Mouse (Mus musculus) MEL (cell line): ENCODE results near the gene Scd3. TPM values are rescaled to one million over a fixed set of nuclear protein-coding genes. Genes with fewer than 3 reads are reported as not detected.

Experiments
- DNase-seq: peaks from one replicate; pipeline ENCODE4 v3.0.0; 2011; ENCODE audit warnings: low read depth, low spot score
- H3K27ac ChIP-seq: 2 replicates; pipeline ENCODE4 v1.5.1; 2012; ENCODE audit warnings: low read depth, mild to moderate bottlenecking, control low read depth, low read length, moderate library complexity; ENCODE audit not compliant: control insufficient read depth
- H3K27me3 ChIP-seq, 2 experiments: fragments of 150-350 bp in 1 of 2; sonication (generic) in 1 of 2; 2 replicates each; pipeline ENCODE4 v1.6.1; 2012; ENCODE audit warnings: low read length in 2 of 2, mild to moderate bottlenecking in 2 of 2, improper control_type of control experiment in 1 of 2, moderate library complexity in 1 of 2; ENCODE audit not compliant: insufficient read depth in 2 of 2, control insufficient read depth in 1 of 2
- H3K36me3 ChIP-seq, 2 experiments: 2 replicates each; pipeline ENCODE4 v1.6.1; 2012 to 2014; ENCODE audit warnings: low read length in 2 of 2, improper control_type of control experiment in 1 of 2, inconsistent platforms in 1 of 2, mild to moderate bottlenecking in 1 of 2; ENCODE audit not compliant: insufficient read depth in 2 of 2, control insufficient read depth in 1 of 2
- H3K4me1 ChIP-seq, 2 experiments: fragments of 150-350 bp in 1 of 2; sonication (generic) in 1 of 2; 2 replicates each; pipeline ENCODE4 v1.6.1; 2012; ENCODE audit warnings: low read length in 2 of 2, improper control_type of control experiment in 1 of 2, mild to moderate bottlenecking in 1 of 2; ENCODE audit not compliant: insufficient read depth in 2 of 2, control insufficient read depth in 1 of 2
- H3K4me3 ChIP-seq, 2 experiments: fragments of 150-350 bp in 1 of 2; sonication (generic) in 1 of 2; 2 replicates each; pipeline ENCODE4 v1.5.1; 2012; ENCODE audit warnings: low read depth in 2 of 2, low read length in 2 of 2, mild to moderate bottlenecking in 2 of 2, moderate library complexity in 2 of 2, control low read depth in 1 of 2, improper control_type of control experiment in 1 of 2; ENCODE audit not compliant: control insufficient read depth in 1 of 2, insufficient read depth in 1 of 2
- H3K79me2 ChIP-seq: 2 replicates; pipeline ENCODE4 v1.6.1; 2012; ENCODE audit warnings: mild to moderate bottlenecking, low read length, moderate library complexity; ENCODE audit not compliant: control insufficient read depth, poor library complexity, insufficient read depth
- H3K9ac ChIP-seq: 2 replicates; pipeline ENCODE4 v1.6.1; 2012; ENCODE audit warnings: low read depth, mild to moderate bottlenecking, control low read depth, low read length, moderate library complexity; ENCODE audit not compliant: control insufficient read depth, poor library complexity, severe bottlenecking
- H3K9me3 ChIP-seq: fragments of 150-350 bp; sonication (generic); replicated peaks from 2 replicates; pipeline ENCODE4 v1.6.1; 2012; ENCODE audit warnings: mild to moderate bottlenecking, low read length, improper control_type of control experiment, moderate library complexity; ENCODE audit not compliant: insufficient read depth
- BHLHE40 ChIP-seq: IDR thresholded peaks from 2 replicates; pipeline ENCODE4 v1.6.1; 2012; ENCODE audit warnings: low read depth, mild to moderate bottlenecking, inconsistent platforms, low read length, improper control_type of control experiment, borderline replicate concordance
- CHD1 ChIP-seq: IDR thresholded peaks from 2 replicates; pipeline ENCODE4 v1.6.1; 2012; ENCODE audit warnings: low read depth, mild to moderate bottlenecking, inconsistent platforms, low read length, improper control_type of control experiment
- CHD2 ChIP-seq: IDR thresholded peaks from 2 replicates; pipeline ENCODE4 v1.6.1; 2011; ENCODE audit warnings: low read length, improper control_type of control experiment
- CTCF ChIP-seq, 3 experiments: IDR thresholded peaks in 2 of 3; conservative IDR thresholded peaks in 1 of 3; 2 replicates each; pipeline ENCODE4 v1.5.1; 2011 to 2012; ENCODE audit warnings: low read length in 3 of 3, low read depth in 2 of 3, mild to moderate bottlenecking in 2 of 3, improper control_type of control experiment in 1 of 3, inconsistent platforms in 1 of 3, mixed read lengths in 1 of 3, moderate library complexity in 1 of 3; ENCODE audit not compliant: control insufficient read depth in 1 of 3, insufficient read depth in 1 of 3, poor library complexity in 1 of 3, severe bottlenecking in 1 of 3
- E2F4 ChIP-seq: IDR thresholded peaks from 2 replicates; pipeline ENCODE4 v1.6.1; 2011; ENCODE audit warnings: low read depth, low read length, improper control_type of control experiment, borderline replicate concordance
- ELF1 ChIP-seq: IDR thresholded peaks from 2 replicates; pipeline ENCODE4 v1.6.1; 2014; ENCODE audit warnings: low read depth, mild to moderate bottlenecking, inconsistent platforms, low read length, improper control_type of control experiment, moderate library complexity
- EP300 ChIP-seq, 2 experiments: IDR thresholded peaks; 2 replicates each; pipeline ENCODE4 v1.6.1; 2011; ENCODE audit warnings: improper control_type of control experiment in 2 of 2, low read length in 2 of 2, low read depth in 1 of 2, mild to moderate bottlenecking in 1 of 2
- ETS1 ChIP-seq: IDR thresholded peaks from 2 replicates; pipeline ENCODE4 v1.6.1; 2012; ENCODE audit warnings: low read depth, mild to moderate bottlenecking, inconsistent platforms, low read length, improper control_type of control experiment, moderate library complexity
- GABPA ChIP-seq: IDR thresholded peaks from 2 replicates; pipeline ENCODE4 v1.6.1; 2012; ENCODE audit warnings: low read depth, mild to moderate bottlenecking, inconsistent platforms, low read length, improper control_type of control experiment, moderate library complexity
- GATA1 ChIP-seq: IDR thresholded peaks from 2 replicates; pipeline ENCODE4 v1.6.1; 2011; ENCODE audit warnings: low read depth, low read length, improper control_type of control experiment
- HCFC1 ChIP-seq: IDR thresholded peaks from 2 replicates; pipeline ENCODE4 v1.6.1; 2012; ENCODE audit warnings: low read depth, mild to moderate bottlenecking, inconsistent platforms, low read length, improper control_type of control experiment, moderate library complexity
- MAFK ChIP-seq: IDR thresholded peaks from 2 replicates; pipeline ENCODE4 v1.6.1; 2011; ENCODE audit warnings: low read depth, mild to moderate bottlenecking, low read length, improper control_type of control experiment, borderline replicate concordance
- MAX ChIP-seq: IDR thresholded peaks from 2 replicates; pipeline ENCODE4 v1.6.1; 2011; ENCODE audit warnings: low read length, improper control_type of control experiment
- MAZ ChIP-seq: IDR thresholded peaks from 2 replicates; pipeline ENCODE4 v1.6.1; 2012; ENCODE audit warnings: low read depth, mild to moderate bottlenecking, inconsistent platforms, low read length, improper control_type of control experiment
- MEF2A ChIP-seq: IDR thresholded peaks from 2 replicates; pipeline ENCODE4 v1.6.1; 2014; ENCODE audit warnings: low read depth, mild to moderate bottlenecking, inconsistent platforms, low read length, improper control_type of control experiment; ENCODE audit not compliant: poor library complexity, insufficient replicate concordance, severe bottlenecking; ENCODE audit errors: extremely low read depth
- MXI1 ChIP-seq: IDR thresholded peaks from 2 replicates; pipeline ENCODE4 v1.6.1; 2011; ENCODE audit warnings: mild to moderate bottlenecking, low read depth, low read length, improper control_type of control experiment
- MYB ChIP-seq: IDR thresholded peaks from 2 replicates; pipeline ENCODE4 v1.6.1; 2011; ENCODE audit warnings: mild to moderate bottlenecking, low read depth, low read length, improper control_type of control experiment
- MYC ChIP-seq: IDR thresholded peaks from 2 replicates; pipeline ENCODE4 v1.6.1; 2011; ENCODE audit warnings: low read depth, mild to moderate bottlenecking, low read length, improper control_type of control experiment, moderate library complexity
- NELFE ChIP-seq: IDR thresholded peaks from 2 replicates; pipeline ENCODE4 v1.6.1; 2011; ENCODE audit warnings: low read depth, low read length, improper control_type of control experiment
- NRF1 ChIP-seq: IDR thresholded peaks from 2 replicates; pipeline ENCODE4 v1.6.1; 2014; ENCODE audit warnings: low read depth, mild to moderate bottlenecking, inconsistent platforms, low read length, improper control_type of control experiment, moderate library complexity; ENCODE audit not compliant: poor library complexity, insufficient read depth, severe bottlenecking
- POLR2A ChIP-seq, 2 experiments: IDR thresholded peaks; 2 replicates each; pipeline ENCODE4 v1.6.1; 2011 to 2012; ENCODE audit warnings: low read length in 2 of 2, mild to moderate bottlenecking in 2 of 2, control low read depth in 1 of 2, improper control_type of control experiment in 1 of 2, low read depth in 1 of 2, moderate library complexity in 1 of 2; ENCODE audit not compliant: control insufficient read depth in 1 of 2, insufficient read depth in 1 of 2, poor library complexity in 1 of 2
- POLR2AphosphoS2 ChIP-seq: IDR thresholded peaks from 2 replicates; pipeline ENCODE4 v1.6.1; 2011; ENCODE audit warnings: low read length, improper control_type of control experiment
- POLR2AphosphoS5 ChIP-seq: IDR thresholded peaks from 2 replicates; pipeline ENCODE4 v1.6.1; 2012; ENCODE audit warnings: low read depth, borderline replicate concordance, mild to moderate bottlenecking, inconsistent platforms, low read length, moderate library complexity, mixed read lengths
- RAD21 ChIP-seq: IDR thresholded peaks from 2 replicates; pipeline ENCODE4 v1.6.1; 2011; ENCODE audit warnings: mild to moderate bottlenecking, low read depth, low read length, improper control_type of control experiment
- RCOR1 ChIP-seq: IDR thresholded peaks from 2 replicates; pipeline ENCODE4 v1.6.1; 2012; ENCODE audit warnings: low read depth, mild to moderate bottlenecking, inconsistent platforms, low read length, improper control_type of control experiment
- SIN3A ChIP-seq: IDR thresholded peaks from 2 replicates; pipeline ENCODE4 v1.6.1; 2012; ENCODE audit warnings: low read length, improper control_type of control experiment, inconsistent platforms
- SMC3 ChIP-seq: IDR thresholded peaks from 2 replicates; pipeline ENCODE4 v1.6.1; 2011; ENCODE audit warnings: low read depth, low read length, improper control_type of control experiment
- TAL1 ChIP-seq: IDR thresholded peaks from 2 replicates; pipeline ENCODE4 v1.6.1; 2012; ENCODE audit warnings: mild to moderate bottlenecking, inconsistent platforms, low read length, moderate library complexity, mixed read lengths
- TBP ChIP-seq: IDR thresholded peaks from 2 replicates; pipeline ENCODE4 v1.8.0; 2011; ENCODE audit warnings: low read depth, low read length, improper control_type of control experiment
- TCF12 ChIP-seq: IDR thresholded peaks from 2 replicates; pipeline ENCODE4 v1.6.1; 2014; ENCODE audit warnings: low read depth, mild to moderate bottlenecking, inconsistent platforms, low read length, improper control_type of control experiment, moderate library complexity
- UBTF ChIP-seq: IDR thresholded peaks from 2 replicates; pipeline ENCODE4 v1.6.1; 2012; ENCODE audit warnings: low read depth, mild to moderate bottlenecking, inconsistent platforms, low read length, improper control_type of control experiment, moderate library complexity, borderline replicate concordance; ENCODE audit not compliant: insufficient read depth
- USF2 ChIP-seq, 2 experiments: IDR thresholded peaks; 2 replicates each; pipeline ENCODE4 v1.6.1; 2011 to 2012; ENCODE audit warnings: improper control_type of control experiment in 2 of 2, low read length in 2 of 2, borderline replicate concordance in 1 of 2, inconsistent platforms in 1 of 2, low read depth in 1 of 2, mild to moderate bottlenecking in 1 of 2; ENCODE audit not compliant: insufficient read depth in 1 of 2
- ZC3H11A ChIP-seq: IDR thresholded peaks from 2 replicates; pipeline ENCODE4 v1.6.1; 2012; ENCODE audit warnings: low read depth, mild to moderate bottlenecking, inconsistent platforms, low read length, improper control_type of control experiment
- ZKSCAN1 ChIP-seq: IDR thresholded peaks from 2 replicates; pipeline ENCODE4 v1.6.1; 2012; ENCODE audit warnings: low read depth, mild to moderate bottlenecking, inconsistent platforms, low read length, improper control_type of control experiment, moderate library complexity
- ZMIZ1 ChIP-seq: IDR thresholded peaks from 2 replicates; pipeline ENCODE4 v1.6.1; 2012; ENCODE audit warnings: low read depth, mild to moderate bottlenecking, inconsistent platforms, low read length, improper control_type of control experiment, moderate library complexity
- ZNF384 ChIP-seq: IDR thresholded peaks from 2 replicates; pipeline ENCODE4 v1.6.1; 2012; ENCODE audit warnings: low read depth, mild to moderate bottlenecking, inconsistent platforms, low read length, improper control_type of control experiment
- polyA plus RNA-seq, 2 experiments: library from polyadenylated mRNA; stranded (reverse) in 1 of 2; unstranded in 1 of 2; fragments of >175 nt in 1 of 2; fragments of >200 nt in 1 of 2; gene quantifications; 2 replicates each; pipeline versions ENCODE4 v1.2.1 to v1.2.4; 2012; ENCODE audit warnings: low replicate concordance in 2 of 2, low read depth in 1 of 2; ENCODE audit not compliant: insufficient read length in 2 of 2, insufficient read depth in 1 of 2, missing spikeins in 1 of 2
- total RNA-seq: library from RNA; depleted of rRNA; stranded (reverse); fragments of 300-350 nt; gene quantifications from 2 replicates; pipeline ENCODE4 v1.2.3, GENCODE M21; 2012

Scd3 gene
- total and polyA plus RNA-seq, 3 experiments, result 0.65 to 745 (median 0.96) TPM

- TF ChIP-seq MEF2A (no peak), SMC3 (no peak), CHD2 (no peak), GATA1 (peak; percentile 94), ZC3H11A (no peak), POLR2AphosphoS5 (no peak), TAL1 (0 out of 2 replicates have a peak, but pooled peaks have one; percentile 11), UBTF (no peak), ELF1 (no peak), TCF12 (peak; percentile 26; the same call in 1 of the 2 replicates), POLR2A (IDR thresholded peaks at IDR 0.05; ENCODE audit: control insufficient read depth in 1 of 2, insufficient read depth in 1 of 2, low read depth in 1 of 2, low read length in 2 of 2, poor library complexity in 1 of 2) (no peak), ZNF384 (peak; percentile 95), POLR2AphosphoS2 (no peak), TBP (peak; percentile 72), CHD1 (no peak), E2F4 (no peak), MAFK (no peak), USF2 (IDR thresholded peaks at IDR 0.05; ENCODE audit: borderline replicate concordance in 1 of 2, insufficient read depth in 1 of 2, low read depth in 1 of 2, low read length in 2 of 2) (no peak), RAD21 (no peak), MYB (peak; percentile 79; the same call in 1 of the 2 replicates), CTCF (IDR thresholded peaks at IDR 0.05 in 2 of 3, conservative IDR thresholded peaks at IDR 0.05 in 1 of 3; ENCODE audit: control insufficient read depth in 1 of 3, insufficient read depth in 1 of 3, low read depth in 2 of 3, low read length in 3 of 3, poor library complexity in 1 of 3, severe bottlenecking in 1 of 3) (no peak), EP300 (IDR thresholded peaks at IDR 0.05; ENCODE audit: low read depth in 1 of 2, low read length in 2 of 2) (peak; percentile 66 to 94), ZKSCAN1 (no peak), MAZ (no peak), MAX (peak; percentile 37; the same call in 1 of the 2 replicates), GABPA (no peak), RCOR1 (peak; percentile 85), MXI1 (no peak), NRF1 (no peak), NELFE (no peak), BHLHE40 (peak; percentile 50; the same call in 1 of the 2 replicates), SIN3A (peak; percentile 73), ETS1 (peak; percentile 85), ZMIZ1 (no peak), MYC (no peak), HCFC1 (no peak; the same call in 1 of the 2 replicates)
- Histone ChIP-seq H3K4me3 (peak overlapping the region; percentile 46 to 63), H3K9ac (peak overlapping the region; percentile 42), H3K79me2 (no peaks in the 10 kb centered on the region), H3K27ac (peak overlapping the region; percentile 41), H3K9me3 (no peaks in the 10 kb centered on the region), H3K36me3 (peaks cover 0 to 18% of the 10 kb centered on the region in 2 experiments; a peak in 2 of 4 replicates), H3K27me3 (no peaks in the 10 kb centered on the region), H3K4me1 (peaks cover 6 to 28% of the 10 kb centered on the region in 2 experiments)
- DNase-seq, result peak; percentile 91
Measured at GRCm38 (mm10) chr19:44265911-44266337, 62.9 kb downstream of the Scd3 start.
